In the genomic region with DNA sequence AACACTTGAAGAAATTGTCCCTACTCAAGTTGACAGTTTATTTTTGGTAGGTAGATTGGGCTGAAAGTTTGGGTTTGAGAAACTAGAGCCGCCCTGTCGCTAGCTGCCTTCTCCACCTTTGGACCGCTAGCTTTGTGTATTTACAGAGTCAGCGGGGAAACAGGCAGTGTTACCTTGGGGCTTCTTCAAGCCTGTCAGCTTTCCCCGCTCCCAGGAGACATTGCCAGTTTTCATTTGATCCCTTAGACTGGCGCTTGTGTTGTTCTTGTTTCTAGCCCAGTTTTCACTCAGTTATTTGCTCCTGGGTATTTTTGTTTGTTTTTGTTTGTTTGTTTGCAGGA, we compare ENCODE assay signal across 8 mouse cellular contexts. TPM values are rescaled to one million over a fixed set of nuclear protein-coding genes. Genes with fewer than 3 reads are reported as not detected.
A peak's percentile ranks its signal among the peaks of the same experiment; 100 is the strongest.
DNase-seq lines count a peak whose midpoint lies in the region; ATAC-seq and TF ChIP-seq lines count a peak whose summit lies in the region.
"Had no signal": no experiment of that assay in that cellular context is flagged by ENCODE, and none has a peak within 500 bp of the region (broad histone marks: within the 10 kb centered on the region; RNA-seq: fewer than 3 reads in every experiment).

No protein-coding gene starts in this region.

- peaks cover 18% of the 10 kb centered on the region for H3K36me3 ChIP-seq in embryonic facial prominence, embryonic 14.5 days (ENCODE audit: control insufficient read depth, insufficient read depth, low read length)
- H3K36me3 ChIP-seq in macrophage (ENCODE audit: inconsistent target) = peaks cover 27% of the 10 kb centered on the region

- 66% methylated on average over 6 of the region's 6 CpGs for WGBS in embryonic facial prominence, embryonic 14.5 days
- WGBS in macrophage (ENCODE audit: missing documents) = 96% methylated on average over 6 of the region's 6 CpGs

- DNase-seq in embryonic facial prominence, embryonic 14.5 days (ENCODE audit: low spot score) = peak; percentile 24
- DNase-seq in kidney, adult 18-20 months = peak; percentile 27
- DNase-seq in cerebellum, adult 11-12 months = no peak
- DNase-seq in adrenal gland, postnatal 36 days = no peak
- DNase-seq in thymus, postnatal 0 days (ENCODE audit: low spot score) = no peak
- DNase-seq: thymus, postnatal 25 days had no signal

- ATAC-seq in embryonic facial prominence, embryonic 14.5 days (ENCODE audit: low read depth) = no peak

- H3K4me2 ChIP-seq in embryonic facial prominence, embryonic 14.5 days (ENCODE audit: low read depth, low read length) = peak overlapping the region; percentile 94

- no peaks in the 10 kb centered on the region for H3K9me3 ChIP-seq in embryonic facial prominence, embryonic 14.5 days (ENCODE audit: control insufficient read depth, low read length)

- TF ChIP-seq POLR2A in bone marrow macrophage, adult 2 months (IDR thresholded peaks at IDR 0.05; ENCODE audit: borderline replicate concordance, low read depth, low read length) = no peak

- TF ChIP-seq CTCF in bone marrow macrophage, adult 2 months (IDR thresholded peaks at IDR 0.05; ENCODE audit: low read depth, low read length) = no peak

- H3K27ac ChIP-seq in bone marrow macrophage, adult 2 months (ENCODE audit: insufficient read depth, low read depth, low read length) = no peak overlapping the region
- no peak overlapping the region for H3K27ac ChIP-seq in embryonic facial prominence, embryonic 14.5 days (replicated peaks; ENCODE audit: low read depth, low read length)
- H3K27ac ChIP-seq in macrophage = peak overlapping the region; percentile 90

- H3K4me1 ChIP-seq in bone marrow macrophage, adult 2 months (ENCODE audit: control insufficient read depth, insufficient read depth, low read length) = peaks cover 27% of the 10 kb centered on the region
- peaks cover 9% of the 10 kb centered on the region for H3K4me1 ChIP-seq in embryonic facial prominence, embryonic 14.5 days (ENCODE audit: control insufficient read depth, insufficient read depth, low read length)

- peaks cover 60% of the 10 kb centered on the region for H3K79me2 ChIP-seq in macrophage (ENCODE audit: inconsistent target)

- peak overlapping the region; percentile 84 for H3K4me3 ChIP-seq in bone marrow macrophage, adult 2 months (ENCODE audit: insufficient read depth, low read length)
- H3K4me3 ChIP-seq in embryonic facial prominence, embryonic 14.5 days (ENCODE audit: low read depth, low read length) = peak overlapping the region; percentile 73; the same call in 1 of the 2 replicates
- peak overlapping the region; percentile 97 for H3K4me3 ChIP-seq in macrophage (ENCODE audit: inconsistent target)

- no peak overlapping the region for H3K9ac ChIP-seq in embryonic facial prominence, embryonic 14.5 days (ENCODE audit: low read depth, low read length)

- no peaks in the 10 kb centered on the region for H3K27me3 ChIP-seq in embryonic facial prominence, embryonic 14.5 days (replicated peaks; ENCODE audit: control insufficient read depth, insufficient read depth, low read length)

RNA-seq across cellular contexts. Expression of gene Mfsd1, which starts 1.3 kb away (rescaled TPM):
- polyA plus RNA-seq in bone marrow macrophage, adult 2 months (2012; ENCODE audit: insufficient read depth, insufficient read length, missing spikeins) = 231 and 232 TPM in 2 replicates
- 60.9 and 64.3 TPM in 2 replicates for polyA plus RNA-seq in embryonic facial prominence, embryonic 14.5 days (2014; fragmentation: Nextera tagmentation; extraction: Ambion mirVana)
- 100 to 1,000 TPM in 14 of 26 experiments, 10 to 100 TPM in 12; 71.9 to 160 (median 106) TPM for total RNA-seq in macrophage (2018; cell fraction: chromatin; rRNA removed)
- total RNA-seq in macrophage (2018; cell fraction: cytosol; rRNA removed) = 100 to 1,000 TPM; 159 to 284 (median 214) TPM
- 100 to 1,000 TPM; 119 to 231 (median 194) TPM for total RNA-seq in macrophage (2018; cell fraction: nucleus; rRNA removed)
- polyA plus RNA-seq in macrophage (2018) = 233 to 282 TPM (median 273 TPM) in 3 replicates
- 10 to 100 TPM; 54.1 to 78.3 TPM for total RNA-seq in adrenal gland, postnatal 36 days (2021)
- 33.6 and 34.5 TPM in 2 replicates for polyA plus RNA-seq in thymus, postnatal 0 days (2015; fragmentation: Nextera tagmentation; extraction: Ambion mirVana)

Comparison
In these comparisons a context has a peak if more than half of its experiments do, and no peak if none do; other contexts are left out.
1. DNase-seq: peak in embryonic facial prominence, embryonic 14.5 days (single experiment) and kidney, adult 18-20 months (single experiment); none in cerebellum, adult 11-12 months (single experiment), adrenal gland, postnatal 36 days (0 of 2) and thymus, postnatal 0 days (single experiment).
2. Peak in every context shown above with its lines, with median percentiles within 50 percentile points of each other: H3K4me3 ChIP-seq.